Mouse (Mus musculus) thymus, adult 2 months (tissue): Measurements from ENCODE around the gene Rln3. TPM values are rescaled to one million over a fixed set of nuclear protein-coding genes. Genes with fewer than 3 reads are reported as not detected.

Experiments used
- DNase-seq: peaks from one replicate; pipeline ENCODE4 v3.0.0; 2021
- H3K27ac ChIP-seq: fragments of 200-500 bp; 2 replicates; pipeline ENCODE4 v1.5.1; 2012; ENCODE audit warnings: low read length, control low read depth; ENCODE audit not compliant: control insufficient read depth, insufficient read depth
- H3K27me3 ChIP-seq: fragments of 200-500 bp; 2 replicates; pipeline ENCODE4 v1.6.1; 2012; ENCODE audit warnings: mild to moderate bottlenecking, low read length, moderate library complexity, mixed read lengths; ENCODE audit not compliant: control insufficient read depth, insufficient read depth
- H3K36me3 ChIP-seq: fragments of 200-500 bp; 2 replicates; pipeline ENCODE4 v1.6.1; 2012; ENCODE audit warnings: mild to moderate bottlenecking, low read length, moderate library complexity; ENCODE audit not compliant: control insufficient read depth, insufficient read depth
- H3K4me1 ChIP-seq: fragments of 200-500 bp; replicated peaks from 2 replicates; pipeline ENCODE4 v1.6.1; 2012; ENCODE audit warnings: low read length; ENCODE audit not compliant: control insufficient read depth, insufficient read depth
- H3K4me3 ChIP-seq: fragments of 200-500 bp; 2 replicates; pipeline ENCODE4 v1.5.1; 2012; ENCODE audit warnings: mild to moderate bottlenecking, low read length, control low read depth, moderate library complexity; ENCODE audit not compliant: control insufficient read depth, insufficient read depth
- CTCF ChIP-seq: fragments of 200-500 bp; IDR thresholded peaks from 2 replicates; pipeline ENCODE4 v1.5.1; 2012; ENCODE audit warnings: mild to moderate bottlenecking, control low read depth, low read length, moderate library complexity, borderline replicate concordance; ENCODE audit not compliant: control insufficient read depth, poor library complexity, insufficient read depth; ENCODE audit errors: extremely low read depth
- POLR2A ChIP-seq: fragments of 200-500 bp; IDR thresholded peaks from 2 replicates; pipeline ENCODE4 v1.6.1; 2012; ENCODE audit warnings: mild to moderate bottlenecking, low read length, control low read depth, moderate library complexity; ENCODE audit not compliant: control insufficient read depth, poor library complexity, insufficient read depth; ENCODE audit errors: extremely low read depth
- WGBS: fragments of 180-500 bp; shearing (Covaris S2); methylation state at CpG from one replicate; pipeline ENCODE4 v1.1.7; 2018; 5-methylcytosine and 5-hydroxymethylcytosine counted together
- polyA plus RNA-seq: library from polyadenylated mRNA; depleted of rRNA; stranded (reverse); fragments of >200 nt; gene quantifications from 2 replicates; pipeline ENCODE4 v1.2.3, GENCODE M21; 2012

Rln3 gene
- polyA plus RNA-seq, 1 experiment = 9.1 TPM

- Histone ChIP-seq H3K27me3 (no peaks in the 10 kb centered on the region), H3K4me3 (no peak overlapping the region), H3K4me1 (peaks cover 8% of the 10 kb centered on the region), H3K36me3 (no peaks in the 10 kb centered on the region), H3K27ac (no peak overlapping the region)
- no peak for DNase-seq
- TF ChIP-seq CTCF (no peak), POLR2A (no peak)
- 97% methylated on average over 5 of the region's 5 CpGs for WGBS
Observed at GRCm38 (mm10) chr8:84053229-84053628, 8.4 kb upstream of the Rln3 start.

GRCm38 (mm10) chr8:84052746-84053145 lies 7.9 kb upstream of the Rln3 start:
- no peak for TF ChIP-seq CTCF
- no peak for TF ChIP-seq POLR2A
- H3K4me1 ChIP-seq = peaks cover 8% of the 10 kb centered on the region
- no peaks in the 10 kb centered on the region for H3K27me3 ChIP-seq
- H3K27ac ChIP-seq = no peak overlapping the region
- no peak for DNase-seq
- no peak overlapping the region for H3K4me3 ChIP-seq
- WGBS = 83% methylated on average over 3 of the region's 3 CpGs
- H3K36me3 ChIP-seq = no peaks in the 10 kb centered on the region

GRCm38 (mm10) chr8:84048171-84048570 lies 3.4 kb upstream of the Rln3 start:
- Histone ChIP-seq H3K27me3 (no peaks in the 10 kb centered on the region), H3K36me3 (no peaks in the 10 kb centered on the region), H3K4me1 (peaks cover 1% of the 10 kb centered on the region), H3K27ac (no peak overlapping the region), H3K4me3 (no peak overlapping the region)
- 88% methylated on average over 5 of the region's 5 CpGs for WGBS
- TF ChIP-seq CTCF (no peak), POLR2A (no peak)
- no peak for DNase-seq

GRCm38 (mm10) chr8:84046505-84046904 lies 1.7 kb upstream of the Rln3 start:
- TF ChIP-seq POLR2A = no peak
- no peak for TF ChIP-seq CTCF
- Histone ChIP-seq H3K4me3 (no peak overlapping the region), H3K4me1 (peaks cover 14% of the 10 kb centered on the region), H3K27ac (no peak overlapping the region), H3K27me3 (no peaks in the 10 kb centered on the region), H3K36me3 (no peaks in the 10 kb centered on the region)
- 94% methylated on average over 3 of the region's 3 CpGs for WGBS
- DNase-seq = no peak

- Histone ChIP-seq H3K4me3 (no peak overlapping the region), H3K27ac (no peak overlapping the region), H3K27me3 (no peaks in the 10 kb centered on the region), H3K4me1 (peaks cover 25% of the 10 kb centered on the region), H3K36me3 (no peaks in the 10 kb centered on the region)
- TF ChIP-seq POLR2A (no peak), CTCF (no peak)
- DNase-seq = no peak
- 92% methylated on average over 7 of the region's 7 CpGs for WGBS
Observed at GRCm38 (mm10) chr8:84044103-84044502, 697 bp downstream of the Rln3 start.

DNA sequence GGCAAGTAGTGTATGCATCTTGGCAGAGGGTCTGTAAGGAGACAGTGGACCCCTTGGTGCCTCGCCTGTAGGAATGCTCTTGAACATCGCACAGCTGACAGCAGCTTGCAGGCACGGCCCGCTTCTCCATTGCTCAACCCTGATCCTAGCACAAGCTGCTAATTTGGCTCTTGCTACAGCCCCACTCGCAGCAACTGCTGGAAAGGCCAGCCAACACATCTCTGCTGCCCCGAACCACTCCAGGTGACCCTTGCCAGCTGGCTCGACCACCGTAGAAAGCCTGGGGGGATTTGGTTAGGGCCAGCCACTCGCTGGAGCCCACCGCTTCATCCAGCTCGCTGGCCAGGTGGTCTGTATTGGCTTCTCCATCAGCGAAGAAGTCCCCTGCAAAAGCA lies 1.9 kb downstream of the Rln3 start:
- H3K4me1 ChIP-seq = peaks cover 25% of the 10 kb centered on the region
- H3K36me3 ChIP-seq = peaks cover 8% of the 10 kb centered on the region
- peak overlapping the region; percentile 75 for H3K4me3 ChIP-seq
- H3K27me3 ChIP-seq = no peaks in the 10 kb centered on the region
- DNase-seq = no peak
- TF ChIP-seq CTCF = no peak
- no peak for TF ChIP-seq POLR2A
- H3K27ac ChIP-seq = peak overlapping the region; percentile 40
- WGBS = 64% methylated on average over 12 of the region's 12 CpGs

- Histone ChIP-seq H3K27ac (peak within 1 kb of the TSS; percentile 40), H3K27me3 (no peaks in the 10 kb centered on the region), H3K4me1 (peaks cover 25% of the 10 kb centered on the region), H3K36me3 (peaks cover 12% of the 10 kb centered on the region), H3K4me3 (peak within 1 kb of the TSS; percentile 75)
- under 1% methylated on average over 40 of the region's 40 CpGs for WGBS
- DNase-seq = peak; percentile 81
- peak; percentile 42; the same call in 1 of the 2 replicates for TF ChIP-seq CTCF
- TF ChIP-seq POLR2A = peak; percentile 38; the same call in 1 of the 2 replicates
Observed at GRCm38 (mm10) chr8:84042066-84042947, 2.5 kb downstream of the Rln3 start, which contains the start of gene Il27ra. Gene Il27ra (minus strand): TSS chr8:84042589.
